Mouse (Mus musculus): Measurements from ENCODE around the gene Med17.
A peak's percentile ranks its signal among the peaks of the same experiment; 100 is the strongest.

Gene Med17

GRCm38 (mm10) chr9:15288402-15288801 lies 8.7 kb upstream of the Med17 start:
- no peak for DNase-seq (ENCODE audit: low read depth, low spot score)

DNA sequence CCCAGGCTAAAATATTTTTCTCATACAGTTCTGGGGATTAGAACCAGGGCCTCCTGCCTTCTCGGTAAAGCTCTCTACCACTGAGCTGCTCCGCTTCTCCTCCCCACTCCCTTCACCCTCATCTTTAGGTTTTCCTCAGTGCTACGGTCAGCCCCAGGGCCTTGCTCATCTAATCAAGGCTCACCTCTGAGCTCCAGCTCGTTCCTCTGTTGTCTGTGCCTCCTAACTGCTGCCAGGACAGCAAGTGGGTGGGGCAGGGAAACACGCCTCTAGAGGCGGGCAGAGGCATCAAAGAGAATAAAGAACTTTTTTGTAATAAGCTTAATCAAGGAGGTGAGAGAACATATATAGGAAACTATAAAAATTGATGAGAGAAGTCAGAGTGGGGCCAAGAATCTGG lies 8.1 kb upstream of the Med17 start:
- no peak for DNase-seq (ENCODE audit: low read depth, low spot score)

- DNase-seq (ENCODE audit: low read depth, low spot score): peak; percentile 77
Measured at GRCm38 (mm10) chr9:15285443-15285842, 5.7 kb upstream of the Med17 start.

DNA sequence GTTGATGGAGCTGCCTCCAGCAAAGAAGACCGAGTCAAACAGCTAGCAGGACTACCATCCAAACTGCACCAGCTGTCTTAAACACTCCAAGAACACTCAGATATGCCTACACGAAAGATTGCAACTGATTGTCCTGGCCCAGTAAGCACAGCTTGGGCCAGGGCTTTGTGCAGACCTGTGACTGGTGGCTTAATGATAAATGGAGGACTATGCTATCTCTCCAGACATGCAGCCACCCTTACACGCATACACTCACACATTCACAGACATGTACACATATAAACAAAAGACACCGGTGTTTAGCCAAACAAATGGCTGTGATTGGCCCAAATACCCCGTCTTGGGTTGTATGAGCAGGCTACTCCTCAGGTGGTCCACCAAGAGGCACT lies 754 bp upstream of the Med17 start:
- DNase-seq (ENCODE audit: low read depth, low spot score): no peak

- no peak for DNase-seq (ENCODE audit: low read depth, low spot score)
Measured at GRCm38 (mm10) chr9:15279139-15279648, 537 bp downstream of the Med17 start.

GRCm38 (mm10) chr9:15278343-15278742 lies 1.4 kb downstream of the Med17 start:
- DNase-seq (ENCODE audit: low read depth, low spot score): no peak

DNA sequence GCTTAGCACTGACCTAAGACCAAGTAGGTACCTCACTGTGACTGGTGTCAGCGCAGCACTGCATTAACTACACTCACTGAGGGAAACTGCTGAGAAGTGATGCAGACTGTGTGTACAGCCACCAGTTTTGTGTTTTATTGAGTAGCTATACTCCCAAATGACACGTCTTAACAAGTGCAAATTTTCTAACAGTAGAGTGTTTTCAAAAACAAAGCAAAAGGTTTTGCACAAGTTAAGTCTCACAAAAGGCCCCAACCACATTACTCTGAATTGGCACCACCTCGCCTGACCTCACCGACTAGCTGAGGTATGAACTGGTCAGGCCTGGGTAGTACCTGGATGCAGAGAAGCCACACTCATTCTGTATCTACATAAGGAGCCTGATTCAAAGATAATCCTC lies 2.9 kb downstream of the Med17 start:
- DNase-seq (ENCODE audit: low read depth, low spot score): peak; percentile 47

DNA sequence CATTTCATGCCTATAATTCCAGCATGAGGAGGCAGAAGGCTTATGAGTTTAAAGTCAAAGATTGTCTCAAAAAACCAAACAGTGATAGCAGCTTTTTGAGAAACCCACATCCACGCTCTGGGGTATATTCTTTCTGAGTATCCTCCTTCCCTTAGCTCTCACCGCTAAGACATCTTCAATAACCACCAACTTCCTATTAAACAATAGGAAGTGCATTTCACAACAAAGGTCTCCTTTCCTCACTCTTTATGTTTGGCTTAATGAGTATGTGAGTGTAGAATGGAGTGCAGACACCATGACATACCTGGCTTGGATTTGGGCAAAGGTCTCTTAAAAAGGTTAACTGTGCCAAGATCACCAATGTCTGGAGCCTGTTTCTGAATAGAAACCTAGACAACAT lies 5.8 kb downstream of the Med17 start:
- no peak for DNase-seq (ENCODE audit: low read depth, low spot score)

- DNase-seq (ENCODE audit: low read depth, low spot score): no peak
Measured at GRCm38 (mm10) chr9:15263487-15263886, 16.2 kb downstream of the Med17 start.

DNA sequence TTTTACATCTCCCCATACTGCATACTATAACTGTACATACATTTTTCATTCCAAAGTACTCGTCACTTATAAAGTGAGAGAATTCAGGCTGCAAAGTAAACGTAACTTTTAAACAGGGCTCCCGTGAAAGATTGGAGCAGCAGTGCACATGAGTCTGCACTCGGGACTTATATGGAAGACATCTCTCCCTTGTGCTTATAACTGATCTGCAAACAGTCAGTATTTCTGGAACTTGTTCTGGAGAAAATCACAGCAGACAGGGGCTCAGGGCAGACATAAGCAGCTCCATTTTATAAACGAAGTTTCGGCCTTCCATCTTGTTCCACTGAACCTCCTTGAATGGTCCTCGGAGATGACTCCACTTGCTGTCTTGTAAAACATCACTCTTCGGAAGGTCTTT lies 17.8 kb downstream of the Med17 start:
- no peak for DNase-seq (ENCODE audit: low read depth, low spot score)

DNA sequence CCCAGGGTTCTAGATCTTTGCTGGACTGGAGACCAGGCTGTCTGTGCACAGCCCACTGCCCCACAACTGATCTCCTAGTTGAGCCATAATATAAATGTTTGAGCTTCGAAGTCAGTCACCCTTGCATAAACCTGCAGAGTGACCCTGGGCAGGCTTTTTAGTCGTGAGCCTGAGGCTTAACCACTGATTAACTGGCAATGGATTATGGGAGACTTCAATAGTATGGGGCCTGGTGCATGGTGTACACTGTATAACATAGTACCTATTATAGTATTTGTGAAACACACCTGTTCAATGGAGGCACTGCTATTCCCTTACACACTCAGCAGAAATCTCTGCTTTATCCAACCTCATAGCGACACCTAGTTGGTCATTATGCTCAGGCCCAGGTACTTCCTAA lies 23.5 kb downstream of the Med17 start:
- DNase-seq (ENCODE audit: low read depth, low spot score): no peak

GRCm38 (mm10) chr9:15254501-15254900 lies 25.2 kb downstream of the Med17 start:
- DNase-seq (ENCODE audit: low read depth, low spot score): no peak

GRCm38 (mm10) chr9:15252196-15252595 lies 27.5 kb downstream of the Med17 start:
- DNase-seq (ENCODE audit: low read depth, low spot score): no peak

- peak; percentile 59 for DNase-seq (ENCODE audit: low read depth, low spot score)
Measured at GRCm38 (mm10) chr9:15250376-15250775, 29.4 kb downstream of the Med17 start.

DNA sequence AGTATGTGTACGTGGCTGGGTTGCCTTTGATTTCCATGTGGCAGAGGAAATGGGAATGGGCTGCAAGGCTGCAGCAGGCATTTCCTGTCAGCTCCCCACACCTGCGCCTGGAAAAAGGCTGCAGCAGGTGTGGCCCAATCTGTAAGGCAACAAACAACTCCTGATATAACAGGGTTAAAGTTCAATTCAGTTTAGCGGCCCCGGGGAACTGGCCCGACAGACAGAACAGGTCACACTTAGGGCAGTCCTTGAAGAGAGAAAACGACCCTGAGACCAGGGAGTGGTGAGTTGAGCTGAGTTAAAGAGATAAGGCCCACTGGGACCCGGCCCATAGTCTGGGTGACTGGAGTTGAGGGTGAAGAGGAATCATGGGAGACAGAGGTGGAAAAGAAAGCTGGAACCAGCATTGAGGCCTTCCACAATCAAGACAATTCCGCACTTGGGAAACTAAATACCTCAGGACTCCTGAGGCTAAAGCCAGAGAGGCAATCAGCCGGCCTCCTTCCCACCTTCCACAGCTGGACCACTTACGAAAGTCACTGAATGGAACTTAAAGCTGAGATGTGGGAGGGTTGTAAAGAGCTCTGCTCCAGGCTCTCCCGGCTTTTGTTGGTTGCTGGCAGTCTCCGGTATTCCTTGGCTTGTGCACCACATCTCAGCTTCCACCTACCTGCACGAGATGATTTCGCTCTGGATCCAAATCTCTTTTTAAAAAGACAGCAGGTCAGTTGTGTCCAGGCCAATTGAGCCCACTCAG lies 34.2 kb downstream of the Med17 start:
- DNase-seq (ENCODE audit: low read depth, low spot score): no peak

DNA sequence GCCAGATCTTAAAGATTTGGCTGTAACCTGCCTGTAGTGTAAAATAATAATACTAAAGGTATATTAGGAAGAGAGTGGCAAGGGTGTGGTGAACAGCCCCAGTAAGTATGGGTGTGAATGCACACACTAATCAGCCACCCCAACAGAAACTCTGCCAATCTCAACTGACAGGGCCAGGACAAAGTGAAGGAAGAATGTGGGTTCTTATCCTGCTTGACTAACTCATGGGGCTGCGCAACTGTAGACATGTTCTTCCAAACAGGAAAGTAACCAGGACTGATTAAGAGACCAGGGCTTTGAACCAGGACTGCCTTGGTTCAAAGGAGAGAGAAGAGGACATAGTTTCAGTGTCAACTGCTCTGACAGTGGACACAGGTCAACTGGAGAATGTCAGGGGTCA lies 37.6 kb downstream of the Med17 start:
- DNase-seq (ENCODE audit: low read depth, low spot score): no peak

DNA sequence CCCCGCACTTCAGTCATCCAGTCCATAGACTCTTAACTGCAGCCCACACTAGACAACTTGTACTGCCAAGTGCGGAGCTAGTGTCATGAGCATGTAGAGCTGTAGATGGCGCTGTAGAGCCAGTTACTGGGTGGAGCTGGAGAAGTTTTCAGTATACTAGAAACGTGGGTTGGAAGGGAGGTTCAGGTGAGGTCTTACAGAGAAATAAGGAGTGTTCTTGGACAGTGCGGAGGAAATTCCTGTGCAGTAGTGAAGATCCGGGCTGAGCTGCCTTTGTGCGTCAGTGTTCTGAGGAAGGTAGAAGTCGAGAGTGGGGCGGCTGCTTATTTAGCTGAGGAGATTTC lies 38.2 kb downstream of the Med17 start:
- DNase-seq (ENCODE audit: low read depth, low spot score): peak; percentile 91

DNA sequence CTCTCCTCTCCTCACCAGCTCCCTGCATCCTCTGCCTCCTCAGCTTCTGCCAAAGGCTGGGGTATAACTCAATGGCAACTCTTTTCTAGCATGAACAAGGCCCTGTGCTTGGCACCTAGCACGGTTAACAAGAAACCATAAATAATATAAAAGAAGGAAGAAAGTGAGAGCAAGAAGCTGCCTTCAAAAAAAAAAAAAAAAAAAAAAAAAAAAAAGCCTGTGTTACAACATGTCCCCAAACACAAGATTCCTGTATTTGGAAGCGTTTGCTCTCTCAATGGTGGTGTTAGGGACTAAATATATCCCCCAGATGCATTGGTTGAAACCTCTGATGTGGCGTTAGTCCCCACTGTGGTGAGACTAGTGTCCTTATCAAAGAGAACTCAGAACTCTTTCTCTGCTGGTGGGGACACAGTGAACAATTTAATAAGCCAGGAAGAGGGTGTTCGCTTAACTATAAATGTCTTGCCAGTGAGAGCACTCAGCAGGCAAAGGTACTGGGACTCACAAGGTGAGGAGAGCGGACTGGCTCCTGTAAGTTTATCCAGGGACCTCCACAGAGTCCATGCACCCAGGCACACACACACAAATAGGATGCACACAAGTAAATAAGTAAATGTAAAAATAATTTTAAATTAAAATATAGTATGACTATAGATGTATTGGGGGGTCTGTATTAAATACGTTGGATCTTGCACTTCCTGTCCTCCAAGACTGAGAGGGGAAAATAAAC lies 38.7 kb downstream of the Med17 start:
- DNase-seq (ENCODE audit: low read depth, low spot score): no peak

DNA sequence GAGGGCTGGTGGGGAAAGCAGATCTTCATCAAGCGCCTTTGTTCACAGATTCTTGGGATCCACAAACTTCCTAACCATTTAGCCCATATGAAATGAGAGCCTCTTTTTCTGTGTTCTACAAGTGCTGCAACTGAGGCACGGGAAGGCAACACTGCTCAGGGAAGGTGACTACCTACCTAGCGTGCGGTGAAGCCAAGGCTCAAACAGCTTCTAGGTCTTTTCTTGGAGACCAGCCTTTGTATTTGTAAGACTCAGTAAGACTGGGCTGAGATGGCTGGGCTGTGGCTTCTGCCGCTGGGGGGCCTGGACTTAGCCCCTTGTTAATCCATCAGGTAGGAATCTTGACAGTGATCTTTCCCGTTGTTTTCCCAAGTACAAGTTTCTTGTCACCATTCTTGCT lies 39.7 kb downstream of the Med17 start:
- no peak for DNase-seq (ENCODE audit: low read depth, low spot score)

DNA sequence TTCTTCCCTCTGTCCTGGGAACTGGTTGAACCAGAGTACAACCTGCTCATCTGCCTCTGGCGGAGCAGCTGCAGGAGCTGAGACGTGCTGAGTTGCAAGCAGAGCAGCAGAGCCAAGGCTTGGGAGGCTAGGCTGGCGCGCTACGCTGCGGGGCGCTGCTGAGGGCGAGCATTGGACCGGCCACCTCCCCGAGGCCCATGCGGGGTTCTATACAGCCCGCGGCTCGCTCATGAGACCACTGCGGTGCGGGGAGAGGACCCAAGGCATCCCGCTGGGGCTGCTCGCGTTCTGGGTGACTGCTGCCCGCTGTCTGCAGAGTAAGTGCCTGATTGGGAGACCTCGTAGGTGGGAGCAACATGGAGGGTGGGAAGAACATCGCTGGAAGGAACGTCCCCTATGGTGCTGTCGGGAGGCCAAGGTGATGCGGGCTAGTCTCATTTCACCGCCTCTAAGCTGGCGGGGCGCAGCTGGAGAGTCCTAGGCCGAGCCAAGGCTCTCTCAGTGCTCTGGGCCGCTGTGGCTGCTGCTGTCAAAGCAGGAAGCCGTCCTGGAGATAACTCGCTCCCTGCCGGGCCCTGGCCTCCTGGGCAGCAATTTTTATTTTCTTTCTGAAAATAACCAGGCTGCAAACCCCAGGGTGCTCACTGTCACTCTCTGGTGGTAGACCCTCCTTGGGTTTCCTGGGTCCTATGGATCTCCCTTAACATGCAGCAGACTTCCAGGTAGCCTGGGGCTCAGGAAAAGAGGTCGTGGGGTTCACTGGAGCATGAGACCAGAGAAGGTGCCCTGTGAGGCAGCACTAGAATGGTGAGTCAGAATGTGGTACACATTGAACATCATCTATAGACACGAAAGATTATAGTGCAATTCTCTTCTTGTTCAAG lies 40.4 kb downstream of the Med17 start, which contains the start of gene Vstm5:
Vstm5 (plus strand) TSS at position 4 of the 884 bp plus-strand sequence.
- peak; percentile 32 for DNase-seq (ENCODE audit: low read depth, low spot score)

DNA sequence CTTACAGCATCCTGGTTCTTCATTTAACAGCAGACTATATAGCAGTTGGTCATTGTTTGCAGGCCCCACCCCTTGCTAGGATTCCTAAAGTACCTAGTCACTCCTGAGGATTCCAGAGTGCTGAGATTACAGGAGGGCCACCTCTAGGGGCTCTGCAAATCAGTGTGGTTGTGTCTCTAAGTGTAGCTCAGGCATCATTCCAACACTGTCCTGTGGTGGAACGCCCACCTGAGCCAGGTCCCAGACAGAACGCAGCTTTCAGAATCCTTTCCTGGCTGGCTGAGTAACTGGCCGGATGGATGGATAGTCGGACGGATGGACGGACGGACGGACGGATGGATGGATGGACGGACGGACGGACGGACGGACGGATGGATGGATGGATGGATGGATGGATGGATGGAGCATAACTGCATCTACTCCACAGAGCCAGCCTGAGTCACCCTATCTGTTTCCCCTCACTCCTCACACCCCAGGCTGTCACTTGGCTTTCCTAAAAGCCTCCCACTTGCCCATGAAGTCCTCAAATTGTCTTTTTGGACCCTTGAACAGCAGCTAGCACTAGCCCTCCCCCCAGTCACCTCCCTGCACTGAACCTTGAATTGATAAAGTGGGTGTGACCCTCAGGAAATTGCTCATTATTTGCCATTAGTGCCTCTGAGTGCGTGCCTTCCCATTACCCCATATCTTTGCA lies 41.3 kb downstream of the Med17 start:
- DNase-seq (ENCODE audit: low read depth, low spot score): peak; percentile 72
